Mouse (Mus musculus) testis, postnatal 14 days (tissue): ENCODE measurements around the gene Cdkl1.

Experiments
- DNase-seq: peaks from one replicate; pipeline ENCODE4 v3.0.0; 2021; ENCODE audit warnings: low spot score

Cdkl1 gene

DNA sequence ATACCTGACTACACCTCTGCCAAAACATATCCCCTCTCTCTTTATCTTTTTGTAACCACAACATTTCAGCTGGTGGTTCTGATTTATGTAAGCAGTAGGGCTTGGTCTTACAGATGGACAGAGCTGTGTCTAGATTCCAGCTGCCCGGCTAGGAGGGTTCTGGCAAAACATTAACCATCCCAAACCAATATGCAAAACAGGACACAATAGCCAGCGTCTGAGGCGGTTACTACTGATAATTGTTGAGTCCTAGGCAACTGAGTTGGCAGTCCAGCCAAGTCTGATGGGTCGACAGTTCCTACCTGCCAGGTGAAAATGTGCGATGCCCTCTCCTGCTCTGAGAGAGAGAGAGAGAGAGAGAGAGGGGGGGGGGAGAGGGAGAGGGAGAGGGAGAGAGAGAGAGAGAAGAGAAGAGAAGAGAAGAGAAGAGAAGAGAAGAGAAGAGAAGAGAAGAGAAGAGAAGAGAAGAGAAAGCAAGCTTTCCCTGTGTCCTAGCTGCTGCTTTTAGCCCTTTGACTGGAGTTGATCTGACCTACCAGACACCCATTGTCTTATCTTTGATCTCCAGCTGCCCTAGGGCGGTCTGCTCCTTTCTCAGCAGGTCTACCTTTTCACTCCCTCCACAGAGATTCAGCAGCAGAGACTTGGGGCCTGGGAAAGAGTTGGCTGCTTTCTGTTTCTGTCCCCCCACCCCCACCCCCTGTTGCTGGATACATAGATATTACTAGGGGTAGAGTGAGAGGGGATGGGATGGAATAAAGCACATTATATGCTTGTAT lies 7.6 kb downstream of the Cdkl1 start:
- DNase-seq = no peak

DNA sequence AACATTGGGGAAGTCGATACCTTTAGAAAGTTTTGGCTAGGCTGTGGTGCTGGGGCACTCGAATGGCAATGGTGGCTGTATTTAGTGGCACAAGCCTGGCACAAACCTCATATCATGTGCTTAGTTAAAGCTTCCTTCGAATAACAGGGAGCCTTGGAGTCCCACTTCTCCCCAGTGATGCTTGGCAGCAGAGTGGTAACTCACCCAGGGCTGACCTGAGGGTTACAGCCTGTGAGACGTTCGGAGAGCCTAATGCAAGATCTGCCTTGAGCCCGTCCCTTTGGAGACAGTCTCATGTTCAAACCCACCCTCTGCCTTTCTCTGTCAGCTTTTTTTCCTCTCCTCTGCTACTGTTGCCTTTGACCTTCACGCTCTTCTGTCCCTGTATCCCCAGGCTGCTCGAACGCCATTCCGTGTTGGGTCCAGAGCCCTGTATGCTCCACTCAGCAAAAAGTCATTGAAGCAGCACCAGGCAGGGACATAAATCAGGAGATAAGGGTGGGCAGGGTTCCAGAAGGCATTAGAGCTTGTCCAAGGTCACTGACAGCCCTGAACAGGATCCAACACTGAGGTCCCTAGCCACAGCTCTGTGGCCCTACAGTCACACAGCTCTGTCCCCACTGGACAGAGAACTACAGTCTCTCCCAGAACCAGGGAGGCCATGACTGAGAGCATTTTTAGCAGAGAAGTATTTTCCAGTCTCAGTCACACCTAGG lies 9.0 kb downstream of the Cdkl1 start:
- DNase-seq = peak; percentile 36

DNA sequence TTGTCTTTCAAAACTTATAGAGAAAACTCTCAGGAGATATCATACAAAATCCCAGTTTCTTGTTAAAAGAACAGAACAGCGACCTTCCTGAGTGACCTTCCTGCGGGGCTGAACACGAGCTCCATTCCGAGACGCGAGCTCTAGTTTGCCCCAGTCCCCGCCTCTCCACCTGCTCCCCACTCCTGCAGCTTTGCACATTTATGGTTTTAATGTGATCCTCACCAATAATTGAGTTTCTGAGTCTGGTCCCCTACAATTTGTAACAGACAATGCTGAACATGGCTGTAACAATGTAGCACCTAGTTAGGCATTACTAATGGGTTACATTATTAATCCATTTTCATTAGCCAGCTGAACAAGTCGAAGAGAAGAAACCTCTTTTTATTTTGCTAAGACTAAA lies 9.6 kb downstream of the Cdkl1 start:
- no peak for DNase-seq

DNA sequence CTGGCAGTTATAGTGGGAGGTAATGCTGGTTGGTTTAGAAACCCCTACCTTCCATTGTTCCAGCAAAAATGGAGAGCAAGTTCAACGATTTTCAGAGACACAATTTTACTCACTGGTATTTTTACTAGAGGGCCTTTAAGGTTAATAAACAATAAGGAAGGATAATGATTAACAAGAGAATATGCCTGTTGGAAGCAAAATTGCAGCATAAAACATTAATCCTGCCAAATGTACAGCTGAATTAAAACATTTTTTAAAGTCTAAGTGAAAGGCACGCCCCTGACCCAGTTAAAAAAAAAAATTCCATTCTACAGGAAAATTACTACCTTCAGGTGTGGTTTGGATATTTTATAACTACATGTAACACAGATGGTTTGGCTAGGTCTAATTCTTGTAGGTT lies 13.1 kb downstream of the Cdkl1 start:
- no peak for DNase-seq

DNA sequence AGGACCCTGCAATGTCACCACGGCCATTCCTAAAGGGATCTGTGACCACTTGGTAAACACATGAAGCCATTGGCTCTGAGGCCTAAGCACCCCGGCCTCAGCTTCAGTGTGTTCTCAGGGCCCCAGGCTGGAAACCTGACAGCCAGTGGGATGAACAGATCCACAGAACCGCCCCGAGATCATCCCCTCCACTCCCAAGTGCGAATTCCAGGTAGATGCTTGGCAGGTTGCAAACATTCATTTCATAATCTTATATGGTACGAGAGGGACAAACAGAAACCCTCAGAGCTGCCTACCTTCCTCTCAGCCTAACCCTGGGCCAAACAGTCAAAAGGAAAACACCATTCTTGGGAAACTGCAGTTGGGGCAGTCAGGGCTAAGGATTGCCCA lies 13.7 kb downstream of the Cdkl1 start:
- DNase-seq = no peak

DNA sequence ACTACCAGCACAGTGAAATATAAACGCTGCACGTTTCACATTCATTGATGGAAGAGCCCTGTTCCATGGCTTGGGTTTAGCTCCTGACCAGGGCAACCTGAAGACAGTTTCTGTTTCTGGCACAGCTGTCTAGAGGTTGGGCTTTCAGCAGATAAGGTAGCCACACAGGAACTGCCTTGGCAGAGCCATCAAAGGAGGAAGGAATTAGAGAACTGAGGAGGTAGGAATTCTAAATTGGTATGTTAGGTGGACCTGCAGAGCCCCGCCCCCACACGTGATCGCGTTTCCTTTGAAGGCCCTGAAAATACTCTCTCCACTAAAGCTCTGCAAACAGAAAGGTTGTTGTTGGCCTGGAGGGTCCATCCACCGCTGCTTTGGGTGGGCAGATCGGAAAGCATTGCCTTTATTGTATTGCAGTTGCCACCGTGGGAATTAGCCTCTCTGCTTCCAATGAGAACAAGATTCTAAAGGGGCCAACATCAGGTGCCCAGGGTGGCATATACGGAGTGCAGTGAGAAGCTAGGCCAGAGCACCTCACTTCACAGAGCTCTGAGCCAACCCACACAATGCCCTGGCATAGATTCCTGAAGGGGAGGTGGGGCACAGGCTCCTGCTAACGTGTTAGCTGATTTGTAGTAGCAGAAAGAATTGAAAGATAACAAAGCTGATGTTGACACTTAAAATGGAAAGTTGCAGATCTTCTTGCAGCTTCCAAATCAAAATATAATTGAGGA lies 14.3 kb downstream of the Cdkl1 start:
- DNase-seq = no peak

DNA sequence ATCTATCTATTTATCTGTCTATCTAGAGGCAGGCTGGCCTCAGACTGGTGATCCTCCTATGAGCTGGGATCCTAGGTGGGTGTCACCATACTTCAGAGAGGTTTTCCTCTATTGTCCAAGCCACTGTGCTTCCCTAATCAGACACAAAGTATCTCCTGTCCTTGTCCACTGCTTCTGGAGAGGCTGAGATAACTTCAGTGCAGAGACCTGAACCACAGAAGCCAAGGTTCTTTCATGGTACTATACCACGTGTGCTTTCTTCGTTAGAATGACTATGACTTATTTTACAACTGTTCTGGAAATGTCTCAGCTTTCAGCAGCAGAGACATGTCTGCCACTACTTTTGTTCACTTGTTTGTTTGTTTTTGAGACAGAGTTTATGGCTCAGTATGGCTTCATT lies 22.2 kb downstream of the Cdkl1 start:
- DNase-seq = no peak

DNA sequence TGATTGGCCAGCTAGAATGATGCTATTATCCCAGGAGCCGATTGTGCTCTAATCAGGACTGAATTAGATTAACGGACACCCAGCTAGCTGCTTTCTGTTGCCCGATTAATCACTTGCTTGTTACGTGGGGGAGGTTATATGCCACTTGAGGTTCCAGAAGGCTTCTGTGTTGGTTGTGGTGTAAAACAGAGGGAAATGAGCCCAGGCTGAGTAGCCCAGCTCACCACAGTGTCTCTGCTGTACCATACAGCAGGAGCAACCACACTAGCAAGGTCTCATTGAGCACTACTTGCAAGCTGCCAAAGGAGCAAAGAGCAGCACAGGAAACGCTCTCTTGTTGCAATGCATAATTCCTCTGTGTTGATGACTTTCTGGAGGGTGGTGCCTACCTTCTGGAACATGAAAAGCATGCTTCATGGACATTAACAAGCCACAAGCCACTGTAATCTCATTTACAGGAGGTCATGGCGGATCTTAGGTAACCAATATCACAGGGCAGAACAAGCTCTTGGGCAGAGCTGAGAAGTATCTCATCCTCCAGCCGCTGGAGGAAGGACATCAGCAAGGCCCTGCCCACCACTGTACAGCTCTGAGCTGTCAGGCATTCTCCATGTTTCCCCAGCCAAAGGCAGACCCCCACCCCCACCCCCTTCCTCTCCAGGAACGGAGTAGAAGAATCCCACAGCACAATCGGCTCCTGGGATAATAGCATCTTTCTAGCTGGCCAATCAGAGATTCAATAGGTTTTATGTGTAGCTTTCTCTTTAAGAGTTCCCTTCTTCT lies 23.4 kb downstream of the Cdkl1 start:
- DNase-seq = no peak

DNA sequence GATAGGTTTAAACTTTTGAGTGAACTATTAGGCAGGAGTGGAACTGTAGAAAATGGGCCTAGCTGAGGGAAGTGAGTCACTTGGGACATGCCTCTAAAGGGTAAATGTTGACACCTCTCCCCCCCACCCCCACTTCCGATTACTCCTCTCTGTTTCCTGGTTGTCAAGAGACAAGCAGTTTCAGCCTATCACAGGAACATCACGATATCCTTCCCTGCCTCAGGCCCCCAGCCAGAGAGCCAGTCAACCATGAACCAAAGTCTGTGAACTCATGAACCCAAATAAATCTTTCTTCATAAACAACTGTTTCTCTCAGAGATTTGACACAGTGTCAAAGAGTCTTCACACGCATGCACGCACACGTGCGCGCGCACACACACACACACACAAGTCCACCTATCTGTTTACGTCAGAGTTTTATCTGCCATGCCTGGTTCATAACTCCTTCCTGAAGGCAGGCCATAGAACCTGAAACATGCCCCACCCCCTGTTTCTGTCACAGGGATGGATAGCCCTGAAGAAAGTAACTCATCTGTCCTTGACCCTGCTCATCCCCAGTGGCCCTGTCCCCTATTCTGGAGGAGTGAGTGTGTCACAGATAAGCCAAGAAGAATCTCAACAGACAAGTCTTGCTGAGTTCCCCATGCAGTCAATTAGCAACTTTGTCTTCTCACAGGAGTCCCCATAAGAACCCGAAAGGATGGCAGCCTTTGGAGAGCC lies 24.7 kb downstream of the Cdkl1 start:
- no peak for DNase-seq

DNA sequence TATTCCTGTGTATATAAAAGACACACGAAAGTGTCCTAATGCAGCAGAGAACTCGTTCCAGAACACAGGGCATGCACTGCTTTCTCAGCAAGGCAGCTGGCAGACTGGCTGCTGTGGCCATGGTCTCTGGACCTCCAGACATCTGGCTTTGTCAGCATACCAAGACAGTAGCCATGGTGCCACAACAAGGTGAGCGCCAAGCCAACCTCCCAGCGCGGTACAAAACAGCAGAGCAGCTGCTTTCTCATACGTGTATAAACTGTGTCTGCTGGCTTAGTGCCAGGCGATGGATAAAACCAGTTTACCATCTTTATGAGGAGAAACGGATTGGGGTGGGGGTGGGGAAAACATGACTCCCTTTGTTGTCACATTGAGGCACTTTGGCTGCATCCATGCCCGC lies 25.5 kb downstream of the Cdkl1 start:
- DNase-seq = no peak

DNA sequence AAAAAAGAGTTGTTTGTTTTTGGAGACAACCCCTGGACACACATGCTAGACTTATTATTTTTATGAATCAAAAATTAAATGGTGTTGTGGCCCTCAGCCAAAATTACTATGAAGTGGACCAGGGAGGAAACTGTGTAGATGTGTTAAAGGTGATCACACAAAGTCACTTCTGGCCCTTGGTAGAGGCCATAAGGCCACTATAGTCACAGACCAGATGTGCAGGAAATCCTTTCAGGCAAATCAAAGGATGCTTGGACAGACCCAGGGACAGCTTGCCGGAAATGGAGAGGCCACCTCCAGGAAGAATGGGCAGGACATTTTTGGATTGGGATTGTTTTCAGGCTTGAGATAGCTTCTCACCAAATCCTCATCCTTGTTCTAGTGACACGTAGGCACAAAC lies 29.5 kb downstream of the Cdkl1 start:
- no peak for DNase-seq

DNA sequence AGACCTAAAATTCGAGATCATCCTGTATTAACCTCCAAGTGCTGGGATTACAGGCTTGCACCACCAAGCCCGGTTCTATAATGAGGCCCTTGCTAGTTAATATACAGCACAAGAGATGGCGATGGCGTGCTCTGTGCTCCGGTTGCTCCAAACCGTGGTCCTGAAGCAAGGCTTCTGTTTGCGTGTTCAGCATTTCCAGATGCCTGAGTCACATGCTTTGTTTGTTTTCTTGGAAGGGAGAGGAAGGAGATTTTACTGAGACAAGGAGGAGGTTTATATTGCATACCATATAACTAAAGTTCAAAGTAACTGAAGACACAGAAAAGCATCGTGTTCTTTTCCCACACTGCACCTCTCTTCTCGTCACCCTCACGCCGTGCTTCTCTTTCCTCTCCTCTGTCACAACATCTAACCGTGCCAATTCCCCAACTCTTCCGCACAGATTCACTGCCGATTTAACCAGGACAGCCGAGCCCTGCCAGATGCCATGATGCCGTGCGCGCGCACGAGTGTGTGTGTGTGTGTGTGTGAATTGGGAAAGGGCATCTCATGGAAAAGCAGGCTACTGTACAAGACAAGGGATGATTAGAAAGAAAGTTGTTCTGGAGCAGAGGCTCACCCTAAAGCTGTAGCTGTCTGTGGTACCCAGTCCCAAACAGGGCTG lies 30.2 kb downstream of the Cdkl1 start:
- no peak for DNase-seq

DNA sequence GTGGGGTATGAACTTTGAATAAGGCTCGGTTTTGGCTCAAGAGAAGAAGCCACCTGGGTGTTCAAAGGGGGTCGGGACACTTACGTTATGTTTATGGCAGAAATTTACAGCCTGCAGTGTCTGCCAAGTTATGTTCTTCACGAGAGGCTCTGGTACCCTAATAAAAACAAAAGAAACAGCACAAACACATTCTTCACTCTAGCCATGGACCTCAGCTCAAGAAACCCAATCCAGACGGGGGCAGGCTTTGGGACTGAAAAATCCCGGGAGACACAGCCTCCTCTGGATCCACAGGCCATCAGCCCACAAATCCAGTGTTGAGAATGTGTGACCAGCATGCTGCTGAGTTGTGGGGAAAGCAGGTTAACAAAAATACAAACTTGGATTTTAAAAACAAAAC lies 31.1 kb downstream of the Cdkl1 start:
- no peak for DNase-seq

DNA sequence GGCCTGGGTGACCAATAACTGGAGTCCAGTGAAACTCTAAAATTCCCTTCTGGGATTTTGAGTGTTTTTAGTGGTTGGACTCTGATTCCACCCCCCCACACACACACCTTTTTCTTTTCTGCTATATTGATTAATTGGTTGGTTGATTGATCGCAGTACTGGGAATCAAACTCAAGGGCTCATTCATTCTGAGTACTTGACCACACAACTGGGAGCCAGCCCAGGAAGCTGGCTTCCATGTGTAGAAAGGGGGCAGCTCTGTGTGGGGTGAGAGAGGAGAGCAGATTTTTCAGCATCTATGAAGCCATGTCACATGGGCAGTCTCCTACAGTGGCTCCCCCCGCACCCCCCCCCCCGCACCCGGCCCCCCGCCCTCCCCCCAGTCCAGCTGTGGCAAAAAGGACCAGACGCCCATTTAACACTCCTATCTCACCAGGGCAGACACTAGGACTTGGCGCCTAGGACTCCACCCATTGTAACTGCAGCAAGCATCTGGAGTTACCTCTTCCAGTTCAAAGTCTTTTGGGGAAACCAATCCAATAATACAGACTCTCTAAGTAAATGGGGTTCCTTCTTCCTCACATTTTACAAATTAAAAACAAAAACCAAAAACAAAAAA lies 31.7 kb downstream of the Cdkl1 start:
- no peak for DNase-seq

DNA sequence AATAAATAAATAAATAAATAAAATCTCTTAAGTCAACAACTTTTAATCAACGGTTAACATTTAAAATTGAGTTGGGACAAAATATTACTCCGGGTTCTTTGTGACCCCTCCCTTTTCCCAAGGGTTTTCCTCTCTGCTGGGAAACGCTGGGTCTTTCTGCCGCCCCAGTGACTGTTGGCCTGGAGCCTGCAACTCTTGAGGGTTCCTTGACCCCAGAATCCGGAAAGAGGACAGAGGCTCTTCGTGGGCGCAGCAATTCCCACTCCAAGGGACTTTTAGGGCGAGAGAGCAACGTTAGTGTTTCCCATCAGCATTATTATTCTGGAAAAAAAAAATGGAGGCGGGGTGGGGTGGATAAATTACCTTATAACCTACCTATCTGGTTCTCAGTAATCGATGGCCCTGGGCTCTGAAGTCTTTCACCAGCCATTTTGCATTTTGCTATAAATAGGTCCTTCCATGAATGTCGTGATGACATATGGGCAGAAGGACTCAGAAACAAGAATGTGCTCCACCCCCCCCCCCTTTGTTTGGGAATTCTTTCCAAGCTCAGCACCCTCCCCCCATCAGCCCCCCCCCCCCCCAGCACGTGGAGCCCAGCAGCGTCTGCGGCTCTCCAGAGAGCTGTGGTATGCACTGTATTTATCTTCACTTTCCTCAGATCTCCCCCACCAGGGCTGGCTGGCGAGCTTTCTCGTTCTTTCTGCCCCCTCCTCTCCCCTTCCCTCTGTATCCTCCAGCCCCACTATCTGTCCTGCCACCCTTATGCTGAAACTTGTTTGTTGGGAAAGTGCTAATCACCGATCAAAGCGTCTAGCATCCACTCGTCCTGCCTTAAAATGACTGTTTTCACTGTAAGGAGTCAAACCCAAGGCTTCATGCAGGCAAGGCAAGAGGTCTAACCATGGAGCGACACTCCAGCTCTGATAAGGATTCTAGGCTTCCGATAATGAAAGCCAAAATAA lies 32.6 kb downstream of the Cdkl1 start:
- no peak for DNase-seq

DNA sequence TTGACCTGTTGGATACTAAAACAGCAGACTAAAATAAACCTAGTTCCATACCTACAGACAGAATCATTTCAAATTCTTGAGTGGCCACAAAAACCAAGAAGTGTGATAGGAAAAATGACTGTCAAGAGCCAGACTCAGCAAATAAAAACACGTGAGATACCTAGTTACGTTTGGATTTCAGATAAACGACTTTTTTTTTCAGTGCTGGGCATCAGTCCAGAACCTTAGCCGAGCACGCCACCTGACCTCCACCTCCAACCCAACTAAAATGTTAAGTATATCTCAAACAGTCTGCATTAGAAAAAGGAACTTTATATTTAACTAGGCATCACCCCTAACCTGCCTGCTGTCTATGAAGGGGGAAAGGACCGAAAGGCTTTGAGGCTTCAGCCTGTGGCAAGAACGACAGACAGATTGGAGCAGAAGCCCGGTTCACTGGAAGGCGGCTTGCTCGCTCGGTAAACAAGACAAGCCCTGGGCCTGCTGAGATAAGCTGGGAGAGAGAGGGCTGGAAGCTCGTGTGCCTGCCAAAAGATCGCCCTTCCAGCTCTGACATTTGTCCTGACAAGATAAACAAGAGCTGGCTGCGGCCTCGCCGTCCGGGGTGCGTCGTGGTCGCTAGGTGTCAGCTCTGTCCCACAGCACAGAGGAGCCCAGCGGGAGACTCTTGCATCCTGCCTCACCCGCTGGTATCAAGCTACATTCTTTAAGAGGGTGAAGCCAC lies 33.5 kb downstream of the Cdkl1 start:
- peak; percentile 83 for DNase-seq

DNA sequence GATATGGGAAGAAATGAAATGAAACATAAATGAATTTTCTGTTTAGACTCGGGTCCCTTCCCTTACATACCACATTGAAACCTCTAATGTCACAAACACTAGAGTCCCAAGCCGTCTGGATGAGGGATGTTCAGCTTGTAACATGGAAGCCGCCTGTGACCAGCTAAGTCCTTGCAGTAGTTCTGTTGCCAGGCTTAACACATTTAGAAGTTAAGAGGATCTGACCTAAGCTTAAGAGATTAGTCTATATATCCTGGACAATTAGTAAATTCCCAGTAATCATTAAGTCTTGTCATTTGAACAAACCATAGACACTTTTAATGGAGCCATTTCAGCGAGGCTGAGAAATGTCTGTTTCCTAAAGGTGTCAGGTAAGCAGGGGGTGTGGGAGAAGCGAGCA lies 35.1 kb downstream of the Cdkl1 start:
- no peak for DNase-seq

DNA sequence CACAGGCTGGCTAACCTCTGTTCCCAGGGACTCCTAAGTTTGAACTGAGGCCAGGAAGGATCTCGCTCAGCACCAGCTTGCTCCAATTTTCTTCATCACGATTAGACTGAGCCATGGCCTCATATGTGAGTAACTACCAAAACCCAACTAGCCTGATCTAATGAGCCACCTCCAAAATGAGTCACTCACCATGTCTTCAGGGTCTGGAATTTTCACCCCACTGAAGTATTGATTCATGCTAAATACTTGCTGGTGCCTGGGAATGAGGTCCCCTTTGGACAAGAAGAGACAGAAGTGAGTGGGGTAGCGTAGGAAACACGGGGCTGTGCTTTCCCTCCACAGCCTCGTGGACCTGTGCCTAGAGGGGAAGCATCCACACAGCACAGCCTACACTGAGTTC lies 37.1 kb downstream of the Cdkl1 start:
- no peak for DNase-seq

DNA sequence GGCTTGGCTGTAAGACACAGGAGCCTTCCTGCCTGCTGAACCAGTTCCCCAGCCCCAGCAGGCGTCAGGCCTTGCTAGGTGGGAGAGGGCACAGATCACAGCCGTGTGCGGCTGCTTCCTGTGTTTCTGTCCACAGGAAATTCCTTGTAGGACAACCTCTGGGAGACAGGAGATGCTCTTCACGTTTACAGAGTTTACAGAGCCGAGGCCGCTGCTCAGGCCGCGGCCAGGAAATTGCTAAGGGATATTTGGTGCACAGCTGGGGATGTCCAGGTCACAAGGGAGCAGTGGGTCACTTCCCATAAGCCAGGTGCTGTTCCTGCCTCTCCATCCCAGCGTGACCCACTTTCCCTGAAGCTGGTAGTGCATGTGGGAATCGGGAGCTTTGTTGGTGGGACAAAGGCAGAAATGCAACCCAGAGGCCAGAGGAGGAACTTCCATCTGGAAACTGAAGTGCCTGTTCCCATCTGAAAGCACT lies 39.2 kb downstream of the Cdkl1 start:
- no peak for DNase-seq
